Mouse (Mus musculus) cerebellum, postnatal 25 days (tissue): ENCODE measurements around the gene Plscr5.

Experiments
- DNase-seq, 2 experiments: peaks; one replicate each; pipeline ENCODE4 v3.0.0; 2021; ENCODE audit warnings: mixed read lengths in 2 of 2

The Plscr5 gene

GRCm38 (mm10) chr9:92228867-92229832 is 36.4 kb downstream of the Plscr5 start:
- DNase-seq, result no peak

GRCm38 (mm10) chr9:92229833-92230205 is 37.1 kb downstream of the Plscr5 start:
- no peak for DNase-seq

GRCm38 (mm10) chr9:92234901-92235458 is 42.2 kb downstream of the Plscr5 start:
- DNase-seq, result no peak

GRCm38 (mm10) chr9:92248773-92249446 is 56.2 kb downstream of the Plscr5 start:
- no peak for DNase-seq

GRCm38 (mm10) chr9:92249447-92249852 is 56.7 kb downstream of the Plscr5 start, which contains the start of gene Plscr1:
Gene Plscr1 (plus strand): TSS chr9:92249750.
- no peak for DNase-seq

GRCm38 (mm10) chr9:92249987-92250772 is 57.4 kb downstream of the Plscr5 start:
- peak; percentile 52 to 60 for DNase-seq

- DNase-seq, result no peak
These were observed 60.0 kb downstream of the Plscr5 start for GRCm38 (mm10) chr9:92252718-92253117.

- DNase-seq, result no peak
These were observed 61.0 kb downstream of the Plscr5 start for GRCm38 (mm10) chr9:92253585-92254321.
